Mouse (Mus musculus): ENCODE measurements around the gene Bloc1s5.

DNA sequence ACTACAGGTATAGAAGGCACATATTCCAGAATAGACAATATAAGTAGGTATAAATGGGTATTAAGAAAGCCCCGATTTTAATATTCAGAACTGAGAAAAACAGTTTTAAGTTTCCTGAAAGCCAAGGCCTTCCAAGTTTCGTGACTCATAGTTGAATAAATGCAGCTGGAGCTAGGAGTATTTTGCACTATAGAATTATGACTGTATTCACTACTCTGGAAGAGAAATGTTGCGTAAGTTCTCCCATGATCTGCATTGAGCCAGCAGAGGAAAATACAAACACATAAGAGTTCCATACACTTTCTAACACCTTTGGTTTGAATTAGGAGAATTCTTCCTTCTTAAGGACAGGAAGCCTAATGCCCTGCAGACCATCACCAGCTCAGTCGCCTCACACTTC is 15.4 kb upstream of the Bloc1s5 start:
- no peak for TF ChIP-seq POLR2A (IDR thresholded peaks at IDR 0.05; ENCODE audit: low read depth, low read length)
- no peak for TF ChIP-seq HCFC1 (IDR thresholded peaks at IDR 0.05; ENCODE audit: low read depth, low read length)
- no peak for TF ChIP-seq CTCF (conservative IDR thresholded peaks at IDR 0.05 in 1 of 2, IDR thresholded peaks at IDR 0.05 in 1 of 2; ENCODE audit: low read depth in 2 of 2, low read length in 2 of 2)
- no peak for TF ChIP-seq MAX (IDR thresholded peaks at IDR 0.05; ENCODE audit: low read length)
- TF ChIP-seq PAX5 (IDR thresholded peaks at IDR 0.05; ENCODE audit: low read length), result no peak

All from CH12.LX (cell line).